Mouse (Mus musculus) right cerebral cortex, adult 2 months (tissue): ENCODE data around the gene Cdh22.
A peak's percentile ranks its signal among the peaks of the same experiment; 100 is the strongest.

ENCODE experiments used
- DNase-seq, 2 experiments: peaks; one replicate each; pipeline ENCODE4 v3.0.0; 2021 to 2022; ENCODE audit warnings: low spot score in 2 of 2

Cdh22 gene

GRCm38 (mm10) chr2:165207689-165208088 lies 27.0 kb downstream of the Cdh22 start:
- peak; percentile 61 to 67 for DNase-seq

GRCm38 (mm10) chr2:165207086-165207485 lies 27.6 kb downstream of the Cdh22 start:
- no peak for DNase-seq

- no peak for DNase-seq
These were observed 29.2 kb downstream of the Cdh22 start for GRCm38 (mm10) chr2:165205486-165205885.

- DNase-seq: peak in 1 of 2 experiments; percentile 29
These were observed 29.7 kb downstream of the Cdh22 start for GRCm38 (mm10) chr2:165204931-165205330.

GRCm38 (mm10) chr2:165201761-165202751 lies 32.6 kb downstream of the Cdh22 start:
- DNase-seq: peak; percentile 77 to 80

- DNase-seq: no peak
These were observed 37.1 kb downstream of the Cdh22 start for GRCm38 (mm10) chr2:165197546-165197945.

- DNase-seq: no peak
These were observed 39.1 kb downstream of the Cdh22 start for GRCm38 (mm10) chr2:165195411-165196182.

- no peak for DNase-seq
These were observed 43.2 kb downstream of the Cdh22 start for GRCm38 (mm10) chr2:165191483-165191882.

- no peak for DNase-seq
These were observed 45.1 kb downstream of the Cdh22 start for GRCm38 (mm10) chr2:165189546-165189945.

GRCm38 (mm10) chr2:165187648-165188380 lies 46.8 kb downstream of the Cdh22 start:
- no peak for DNase-seq

- DNase-seq: no peak
These were observed 50.5 kb downstream of the Cdh22 start for GRCm38 (mm10) chr2:165184015-165184633.

- no peak for DNase-seq
These were observed 52.3 kb downstream of the Cdh22 start for GRCm38 (mm10) chr2:165182085-165182976.

- no peak for DNase-seq
These were observed 55.4 kb downstream of the Cdh22 start for GRCm38 (mm10) chr2:165179231-165179630.

- DNase-seq: no peak
These were observed 57.7 kb downstream of the Cdh22 start for GRCm38 (mm10) chr2:165176965-165177364.

GRCm38 (mm10) chr2:165166664-165167435 lies 67.8 kb downstream of the Cdh22 start:
- DNase-seq: peak; percentile 55 to 76

- no peak for DNase-seq
These were observed 72.4 kb downstream of the Cdh22 start for GRCm38 (mm10) chr2:165162221-165162620.

GRCm38 (mm10) chr2:165160466-165160865 lies 74.2 kb downstream of the Cdh22 start:
- DNase-seq: no peak

- DNase-seq: no peak
These were observed 75.5 kb downstream of the Cdh22 start for GRCm38 (mm10) chr2:165159055-165159688.

- DNase-seq: no peak
These were observed 76.3 kb downstream of the Cdh22 start for GRCm38 (mm10) chr2:165158317-165158716.
